Mouse (Mus musculus): ENCODE measurements around the gene Zcchc2. TPM values are rescaled to one million over a fixed set of nuclear protein-coding genes. Genes with fewer than 3 reads are reported as not detected.

Zcchc2 gene
- polyA plus RNA-seq, 1 experiment from 2014 or later: 2.2 TPM

GRCm38 (mm10) chr1:105982496-105983364 lies 7.5 kb upstream of the Zcchc2 start:
- no peak overlapping the region for H3K9ac ChIP-seq (ENCODE audit: low read length)
- no peaks in the 10 kb centered on the region for H3K27me3 ChIP-seq (ENCODE audit: control insufficient read depth, insufficient read depth, low read length)
- 36% methylated on average over 6 of the region's 6 CpGs for WGBS
- no peak overlapping the region for H3K4me2 ChIP-seq (ENCODE audit: low read depth, low read length)
- H3K36me3 ChIP-seq (ENCODE audit: control insufficient read depth, insufficient read depth): peaks cover 7% of the 10 kb centered on the region
- no peak for ATAC-seq (replicated peaks; ENCODE audit: extremely low read depth, insufficient read depth, low FRiP score)
- H3K27ac ChIP-seq (ENCODE audit: low read length): peak overlapping the region; percentile 26
- H3K9me3 ChIP-seq (replicated peaks; ENCODE audit: control insufficient read depth, low read length): 0 out of 2 replicates have a peak, but pooled peaks cover 4% of the 10 kb centered on the region
- H3K4me1 ChIP-seq (ENCODE audit: control insufficient read depth, insufficient read depth, low read length): peaks cover 17% of the 10 kb centered on the region
- H3K4me3 ChIP-seq (ENCODE audit: low read length): no peak overlapping the region

- peaks cover 3% of the 10 kb centered on the region; the same call in 1 of the 2 replicates for H3K36me3 ChIP-seq (ENCODE audit: control insufficient read depth, insufficient read depth)
- H3K27me3 ChIP-seq (ENCODE audit: control insufficient read depth, insufficient read depth, low read length): no peaks in the 10 kb centered on the region
- H3K9me3 ChIP-seq (replicated peaks; ENCODE audit: control insufficient read depth, low read length): 0 out of 2 replicates have a peak, but pooled peaks cover 2% of the 10 kb centered on the region
- no peak overlapping the region for H3K27ac ChIP-seq (ENCODE audit: low read length)
- 93% methylated on average over 3 of the region's 3 CpGs for WGBS
- ATAC-seq (replicated peaks; ENCODE audit: extremely low read depth, insufficient read depth, low FRiP score): no peak
- H3K4me1 ChIP-seq (ENCODE audit: control insufficient read depth, insufficient read depth, low read length): peaks cover 23% of the 10 kb centered on the region
- no peak overlapping the region for H3K9ac ChIP-seq (ENCODE audit: low read length)
- H3K4me3 ChIP-seq (ENCODE audit: low read length): no peak overlapping the region
- no peak overlapping the region for H3K4me2 ChIP-seq (ENCODE audit: low read depth, low read length)
These were observed 6.0 kb upstream of the Zcchc2 start for GRCm38 (mm10) chr1:105984172-105984571.

- no peak overlapping the region for H3K4me3 ChIP-seq (ENCODE audit: low read length)
- peaks cover 25% of the 10 kb centered on the region for H3K4me1 ChIP-seq (ENCODE audit: control insufficient read depth, insufficient read depth, low read length)
- H3K36me3 ChIP-seq (ENCODE audit: control insufficient read depth, insufficient read depth): no peaks in the 10 kb centered on the region
- 47% methylated on average over 3 of the region's 3 CpGs for WGBS
- no peak overlapping the region for H3K4me2 ChIP-seq (ENCODE audit: low read depth, low read length)
- ATAC-seq (replicated peaks; ENCODE audit: extremely low read depth, insufficient read depth, low FRiP score): no peak
- H3K27me3 ChIP-seq (ENCODE audit: control insufficient read depth, insufficient read depth, low read length): no peaks in the 10 kb centered on the region
- no peak overlapping the region for H3K9ac ChIP-seq (ENCODE audit: low read length)
- H3K9me3 ChIP-seq (replicated peaks; ENCODE audit: control insufficient read depth, low read length): no peaks in the 10 kb centered on the region
- H3K27ac ChIP-seq (ENCODE audit: low read length): no peak overlapping the region
These were observed 2.0 kb upstream of the Zcchc2 start for GRCm38 (mm10) chr1:105988171-105988570.

GRCm38 (mm10) chr1:105988903-105989639 lies 1.1 kb upstream of the Zcchc2 start:
- Histone ChIP-seq H3K4me2 (ENCODE audit: low read depth, low read length) (peak overlapping the region; percentile 79), H3K4me3 (ENCODE audit: low read length) (peak overlapping the region; percentile 64), H3K4me1 (ENCODE audit: control insufficient read depth, insufficient read depth, low read length) (peaks cover 23% of the 10 kb centered on the region), H3K9me3 (replicated peaks; ENCODE audit: control insufficient read depth, low read length) (no peaks in the 10 kb centered on the region), H3K27me3 (ENCODE audit: control insufficient read depth, insufficient read depth, low read length) (no peaks in the 10 kb centered on the region), H3K9ac (ENCODE audit: low read length) (peak overlapping the region; percentile 79), H3K36me3 (ENCODE audit: control insufficient read depth, insufficient read depth) (no peaks in the 10 kb centered on the region), H3K27ac (ENCODE audit: low read length) (peak overlapping the region; percentile 57; the same call in 1 of the 2 replicates)
- WGBS: 43% methylated on average over 14 of the region's 14 CpGs
- no peak for ATAC-seq (replicated peaks; ENCODE audit: extremely low read depth, insufficient read depth, low FRiP score)

GRCm38 (mm10) chr1:105989640-105989984 lies 594 bp upstream of the Zcchc2 start:
- 1% methylated on average over 13 of the region's 13 CpGs for WGBS
- Histone ChIP-seq H3K27me3 (ENCODE audit: control insufficient read depth, insufficient read depth, low read length) (no peaks in the 10 kb centered on the region), H3K27ac (ENCODE audit: low read length) (peak overlapping the region; percentile 57), H3K36me3 (ENCODE audit: control insufficient read depth, insufficient read depth) (no peaks in the 10 kb centered on the region), H3K4me2 (ENCODE audit: low read depth, low read length) (peak overlapping the region; percentile 79), H3K9ac (ENCODE audit: low read length) (peak overlapping the region; percentile 79), H3K9me3 (replicated peaks; ENCODE audit: control insufficient read depth, low read length) (no peaks in the 10 kb centered on the region), H3K4me1 (ENCODE audit: control insufficient read depth, insufficient read depth, low read length) (peaks cover 26% of the 10 kb centered on the region), H3K4me3 (ENCODE audit: low read length) (peak overlapping the region; percentile 64)
- ATAC-seq (replicated peaks; ENCODE audit: extremely low read depth, insufficient read depth, low FRiP score): no peak

- peak overlapping the region; percentile 64 for H3K4me3 ChIP-seq (ENCODE audit: low read length)
- ATAC-seq (replicated peaks; ENCODE audit: extremely low read depth, insufficient read depth, low FRiP score): peak; percentile 29
- H3K9ac ChIP-seq (ENCODE audit: low read length): peak overlapping the region; percentile 87
- no peaks in the 10 kb centered on the region for H3K27me3 ChIP-seq (ENCODE audit: control insufficient read depth, insufficient read depth, low read length)
- WGBS: under 1% methylated on average over 100 of the region's 104 CpGs
- peak overlapping the region; percentile 79 for H3K4me2 ChIP-seq (ENCODE audit: low read depth, low read length)
- H3K36me3 ChIP-seq (ENCODE audit: control insufficient read depth, insufficient read depth): no peaks in the 10 kb centered on the region
- no peaks in the 10 kb centered on the region for H3K9me3 ChIP-seq (replicated peaks; ENCODE audit: control insufficient read depth, low read length)
- H3K4me1 ChIP-seq (ENCODE audit: control insufficient read depth, insufficient read depth, low read length): peaks cover 35% of the 10 kb centered on the region
- H3K27ac ChIP-seq (ENCODE audit: low read length): peak overlapping the region; percentile 97
These were observed 930 bp downstream of the Zcchc2 start for GRCm38 (mm10) chr1:105990911-105991761.

GRCm38 (mm10) chr1:105991931-105992837 lies 2.0 kb downstream of the Zcchc2 start:
- peak overlapping the region; percentile 97 for H3K27ac ChIP-seq (ENCODE audit: low read length)
- no peak for ATAC-seq (replicated peaks; ENCODE audit: extremely low read depth, insufficient read depth, low FRiP score)
- WGBS: 29% methylated on average over 17 of the region's 17 CpGs

GRCm38 (mm10) chr1:105993196-105993595 lies 3.0 kb downstream of the Zcchc2 start:
- no peaks in the 10 kb centered on the region for H3K36me3 ChIP-seq (ENCODE audit: control insufficient read depth, insufficient read depth)
- H3K27ac ChIP-seq (ENCODE audit: low read length): peak overlapping the region; percentile 92
- ATAC-seq (replicated peaks; ENCODE audit: extremely low read depth, insufficient read depth, low FRiP score): no peak
- no peaks in the 10 kb centered on the region for H3K9me3 ChIP-seq (replicated peaks; ENCODE audit: control insufficient read depth, low read length)
- no peaks in the 10 kb centered on the region for H3K27me3 ChIP-seq (ENCODE audit: control insufficient read depth, insufficient read depth, low read length)
- H3K9ac ChIP-seq (ENCODE audit: low read length): peak overlapping the region; percentile 87
- WGBS: 3% methylated on average over 7 of the region's 7 CpGs
- peak overlapping the region; percentile 64 for H3K4me3 ChIP-seq (ENCODE audit: low read length)
- peaks cover 35% of the 10 kb centered on the region for H3K4me1 ChIP-seq (ENCODE audit: control insufficient read depth, insufficient read depth, low read length)
- H3K4me2 ChIP-seq (ENCODE audit: low read depth, low read length): peak overlapping the region; percentile 79

More at GRCm38 (mm10) chr1:105991931-105992837, 2.0 kb downstream of the Zcchc2 start:
- H3K9ac ChIP-seq (ENCODE audit: low read length): peak overlapping the region; percentile 87
- peaks cover 35% of the 10 kb centered on the region for H3K4me1 ChIP-seq (ENCODE audit: control insufficient read depth, insufficient read depth, low read length)
- H3K27me3 ChIP-seq (ENCODE audit: control insufficient read depth, insufficient read depth, low read length): no peaks in the 10 kb centered on the region
- no peaks in the 10 kb centered on the region for H3K9me3 ChIP-seq (replicated peaks; ENCODE audit: control insufficient read depth, low read length)
- peak overlapping the region; percentile 79 for H3K4me2 ChIP-seq (ENCODE audit: low read depth, low read length)
- H3K36me3 ChIP-seq (ENCODE audit: control insufficient read depth, insufficient read depth): no peaks in the 10 kb centered on the region
- peak overlapping the region; percentile 64 for H3K4me3 ChIP-seq (ENCODE audit: low read length)

Measured in heart, embryonic 16.5 days (tissue).